Mouse (Mus musculus) embryonic facial prominence, embryonic 11.5 days (tissue): ENCODE data around the gene Tmem106c. TPM values are rescaled to one million over a fixed set of nuclear protein-coding genes. Genes with fewer than 3 reads are reported as not detected.

Experiments used
- ATAC-seq: fragments of 200-750 bp; cut with Nextera tagmentation; replicated peaks from 2 replicates; pipeline ENCODE4 v1.8.0; 2017; ENCODE audit warnings: low read depth; ENCODE audit not compliant: insufficient number of reproducible peaks, low FRiP score, low TSS enrichment
- DNase-seq: peaks from one replicate; pipeline ENCODE4 v3.0.0-alpha.2; 2015; ENCODE audit warnings: low spot score
- H3K27ac ChIP-seq: fragments of 300-500 bp; sonication (generic); replicated peaks from 2 replicates; pipeline ENCODE4 v1.5.1; 2014; ENCODE audit warnings: mild to moderate bottlenecking, low read depth, low read length, control low read depth
- H3K27me3 ChIP-seq: fragments of 300-500 bp; sonication (generic); 2 replicates; pipeline ENCODE4 v1.6.1; 2014; ENCODE audit warnings: mild to moderate bottlenecking, low read length, moderate library complexity, mixed read lengths; ENCODE audit not compliant: control insufficient read depth, insufficient read depth
- H3K36me3 ChIP-seq: fragments of 300-500 bp; sonication (generic); replicated peaks from 2 replicates; pipeline ENCODE4 v1.6.1; 2014; ENCODE audit warnings: low read depth, mild to moderate bottlenecking, low read length, moderate library complexity, mixed read lengths; ENCODE audit not compliant: control insufficient read depth, insufficient read depth
- H3K4me1 ChIP-seq: fragments of 300-500 bp; sonication (generic); 2 replicates; pipeline ENCODE4 v1.6.1; 2014; ENCODE audit warnings: low read length, mixed read lengths; ENCODE audit not compliant: control insufficient read depth, insufficient read depth
- H3K4me2 ChIP-seq: fragments of 300-500 bp; sonication (generic); 2 replicates; pipeline ENCODE4 v1.6.1; 2014; ENCODE audit warnings: low read depth, mild to moderate bottlenecking, control low read depth, low read length, moderate library complexity
- H3K4me3 ChIP-seq: fragments of 300-500 bp; sonication (generic); 2 replicates; pipeline ENCODE4 v1.5.1; 2014; ENCODE audit warnings: low read depth, low read length, control low read depth
- H3K9ac ChIP-seq: fragments of 300-500 bp; sonication (generic); replicated peaks from 2 replicates; pipeline ENCODE4 v1.6.1; 2014; ENCODE audit warnings: mild to moderate bottlenecking, control low read depth, low read length
- H3K9me3 ChIP-seq: fragments of 300-500 bp; sonication (generic); replicated peaks from 2 replicates; pipeline ENCODE4 v1.6.1; 2016; ENCODE audit warnings: mild to moderate bottlenecking, low read length, inconsistent platforms, mixed read lengths; ENCODE audit not compliant: control insufficient read depth
- WGBS: fragments of 180-500 bp; shearing (Covaris S2); extraction: QIAGEN DNeasy Blood & Tissue Kit; methylation state at CpG from one replicate; pipeline ENCODE4 v1.1.7; 2014; 5-methylcytosine and 5-hydroxymethylcytosine counted together
- polyA plus RNA-seq: library from polyadenylated mRNA; unstranded; fragments of >200 nt; fragmentation: Nextera tagmentation; extraction: Ambion mirVana; gene quantifications from 2 replicates; pipeline ENCODE4 v1.2.1, GENCODE M21; 2014

Tmem106c gene
- polyA plus RNA-seq, 1 experiment from 2014 or later, result 39.1 TPM

DNA sequence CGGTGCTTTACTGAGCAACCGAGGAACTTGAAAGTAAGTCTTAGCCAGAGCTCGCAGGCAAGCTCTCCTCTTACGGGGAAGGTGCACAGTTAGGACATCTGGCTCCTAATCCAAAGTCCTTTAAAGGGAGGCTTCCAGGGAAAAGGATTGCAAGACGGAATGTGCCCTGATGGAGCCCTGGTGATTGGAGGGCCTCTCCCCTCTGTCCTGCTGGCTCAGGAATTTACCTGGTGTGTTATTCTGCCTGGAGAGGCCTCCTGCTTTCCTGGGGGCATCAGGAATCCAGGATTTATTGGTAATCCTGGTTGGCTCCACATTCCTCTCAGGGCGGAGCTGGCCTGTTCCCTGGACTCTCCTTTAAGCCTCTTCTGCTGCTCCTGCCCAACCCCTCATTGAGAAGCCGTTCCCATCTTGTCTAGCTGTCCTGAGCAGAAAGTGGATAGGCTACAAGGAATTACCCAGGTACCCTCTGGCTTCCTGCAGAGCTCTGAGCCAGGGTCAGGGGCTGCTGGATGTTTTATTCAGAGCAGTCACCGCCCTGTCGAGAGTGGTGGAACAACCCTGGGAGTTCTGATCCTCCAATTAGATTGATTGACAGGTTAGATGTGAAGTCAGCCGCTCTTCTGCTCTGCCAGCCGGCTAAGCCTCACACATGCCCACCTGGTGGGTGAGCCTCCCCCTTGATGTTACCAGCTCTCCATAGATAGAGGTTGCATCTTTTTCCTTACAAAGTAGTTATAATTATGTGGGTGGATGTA lies 9.4 kb downstream of the Tmem106c start:
- H3K27ac ChIP-seq, result 0 out of 2 replicates have a peak overlapping the region, but pooled peaks have one; percentile 13
- no peak for ATAC-seq
- H3K9ac ChIP-seq, result peak overlapping the region; percentile 9; the same call in 1 of the 2 replicates
- H3K27me3 ChIP-seq, result no peaks in the 10 kb centered on the region
- H3K4me2 ChIP-seq, result no peak overlapping the region
- H3K9me3 ChIP-seq, result no peaks in the 10 kb centered on the region
- H3K4me3 ChIP-seq, result no peak overlapping the region
- H3K4me1 ChIP-seq, result no peaks in the 10 kb centered on the region
- peaks cover 21% of the 10 kb centered on the region for H3K36me3 ChIP-seq
- 23% methylated on average over 11 of the region's 11 CpGs for WGBS
- peak; percentile 4 for DNase-seq

DNA sequence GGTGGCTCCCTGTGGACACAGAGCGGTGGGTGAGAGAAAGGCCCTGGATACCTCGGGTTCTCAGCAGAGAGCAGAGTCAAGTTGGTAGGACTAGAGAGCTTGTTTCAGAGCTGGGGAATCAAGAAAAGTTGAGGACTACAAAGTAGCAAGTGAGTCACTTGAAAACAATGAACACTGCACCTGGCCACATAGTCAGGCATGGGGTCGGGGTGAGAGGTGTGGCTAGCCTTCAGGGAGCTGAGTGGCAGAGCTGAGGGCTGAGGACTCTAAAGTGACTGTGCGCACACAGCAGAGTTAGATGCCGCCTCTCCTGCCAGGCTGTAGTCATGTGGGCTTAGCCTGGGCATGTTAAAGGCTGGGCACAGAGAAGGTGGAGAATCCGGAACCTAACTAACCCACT lies 17.6 kb downstream of the Tmem106c start:
- no peak overlapping the region for H3K9ac ChIP-seq
- H3K36me3 ChIP-seq, result peaks cover 83% of the 10 kb centered on the region
- H3K4me3 ChIP-seq, result no peak overlapping the region
- no peak overlapping the region for H3K4me2 ChIP-seq
- no peaks in the 10 kb centered on the region for H3K4me1 ChIP-seq
- ATAC-seq, result no peak
- WGBS, result 94% methylated on average over 6 of the region's 6 CpGs
- no peaks in the 10 kb centered on the region for H3K9me3 ChIP-seq
- no peak overlapping the region for H3K27ac ChIP-seq
- no peak for DNase-seq
- H3K27me3 ChIP-seq, result no peaks in the 10 kb centered on the region

- WGBS, result 0% methylated on average over 1 of the region's 1 CpGs
- peak overlapping the region; percentile 96 for H3K27ac ChIP-seq
- 0 out of 2 replicates have a peak, but pooled peaks have one; percentile 11 for ATAC-seq
- H3K4me1 ChIP-seq, result peaks cover 32% of the 10 kb centered on the region
- H3K4me3 ChIP-seq, result no peak overlapping the region
- H3K9me3 ChIP-seq, result no peaks in the 10 kb centered on the region
- H3K9ac ChIP-seq, result no peak overlapping the region; the same call in 1 of the 2 replicates
- H3K27me3 ChIP-seq, result no peaks in the 10 kb centered on the region
- H3K36me3 ChIP-seq, result peaks cover 40% of the 10 kb centered on the region
- H3K4me2 ChIP-seq, result no peak overlapping the region
- DNase-seq, result peak; percentile 61
Observed at GRCm38 (mm10) chr15:97989544-97989943, 25.5 kb downstream of the Tmem106c start.

- 0% methylated on average over 6 of the region's 6 CpGs for WGBS
- ATAC-seq (peak; percentile 83), DNase-seq (peak; percentile 95)
- peaks cover 32% of the 10 kb centered on the region for H3K4me1 ChIP-seq
- no peaks in the 10 kb centered on the region for H3K9me3 ChIP-seq
- no peaks in the 10 kb centered on the region for H3K27me3 ChIP-seq
- peaks cover 35% of the 10 kb centered on the region for H3K36me3 ChIP-seq
- no peak overlapping the region; the same call in none of the 2 replicates for H3K9ac ChIP-seq
- H3K4me2 ChIP-seq, result peak overlapping the region; percentile 29
- peak overlapping the region; percentile 96 for H3K27ac ChIP-seq
- H3K4me3 ChIP-seq, result no peak overlapping the region
Observed at GRCm38 (mm10) chr15:97990124-97990523, 26.1 kb downstream of the Tmem106c start.

DNA sequence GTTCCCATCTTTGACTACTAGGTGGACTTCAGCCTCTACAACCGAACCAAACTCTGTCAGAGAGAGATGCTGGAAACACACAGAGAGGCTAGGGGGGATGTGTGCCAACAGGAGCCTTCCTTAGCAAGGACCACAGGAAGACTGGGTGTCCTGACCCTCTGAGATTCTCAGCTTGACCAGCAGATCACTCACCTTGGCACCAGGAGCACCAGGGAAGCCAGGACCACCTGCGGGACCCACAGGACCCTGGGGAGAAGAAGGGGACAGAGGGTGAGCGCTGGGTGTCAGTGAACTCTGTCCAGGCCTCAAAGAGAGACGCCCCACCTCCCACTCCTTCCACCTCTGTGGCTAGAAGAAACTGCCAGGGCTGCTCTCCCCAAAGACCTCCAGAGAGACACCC lies 26.7 kb downstream of the Tmem106c start:
- Histone ChIP-seq H3K27me3 (no peaks in the 10 kb centered on the region), H3K9ac (peak overlapping the region; percentile 54), H3K9me3 (no peaks in the 10 kb centered on the region), H3K36me3 (peaks cover 32% of the 10 kb centered on the region), H3K27ac (peak overlapping the region; percentile 96), H3K4me3 (no peak overlapping the region), H3K4me2 (no peak overlapping the region; the same call in 1 of the 2 replicates), H3K4me1 (peaks cover 32% of the 10 kb centered on the region)
- no peak for DNase-seq
- WGBS, result 7% methylated on average over 3 of the region's 4 CpGs
- ATAC-seq, result no peak

GRCm38 (mm10) chr15:97991285-97991895 lies 27.4 kb downstream of the Tmem106c start:
- peak overlapping the region; percentile 96 for H3K27ac ChIP-seq
- no peaks in the 10 kb centered on the region for H3K27me3 ChIP-seq
- H3K4me3 ChIP-seq, result no peak overlapping the region
- DNase-seq (peak; percentile 35), ATAC-seq (no peak)
- H3K4me1 ChIP-seq, result peaks cover 32% of the 10 kb centered on the region
- H3K36me3 ChIP-seq, result peaks cover 32% of the 10 kb centered on the region
- H3K9me3 ChIP-seq, result no peaks in the 10 kb centered on the region
- H3K9ac ChIP-seq, result peak overlapping the region; percentile 54
- 0 out of 2 replicates have a peak overlapping the region, but pooled peaks have one; percentile 7 for H3K4me2 ChIP-seq
- 9% methylated on average over 12 of the region's 12 CpGs for WGBS

DNA sequence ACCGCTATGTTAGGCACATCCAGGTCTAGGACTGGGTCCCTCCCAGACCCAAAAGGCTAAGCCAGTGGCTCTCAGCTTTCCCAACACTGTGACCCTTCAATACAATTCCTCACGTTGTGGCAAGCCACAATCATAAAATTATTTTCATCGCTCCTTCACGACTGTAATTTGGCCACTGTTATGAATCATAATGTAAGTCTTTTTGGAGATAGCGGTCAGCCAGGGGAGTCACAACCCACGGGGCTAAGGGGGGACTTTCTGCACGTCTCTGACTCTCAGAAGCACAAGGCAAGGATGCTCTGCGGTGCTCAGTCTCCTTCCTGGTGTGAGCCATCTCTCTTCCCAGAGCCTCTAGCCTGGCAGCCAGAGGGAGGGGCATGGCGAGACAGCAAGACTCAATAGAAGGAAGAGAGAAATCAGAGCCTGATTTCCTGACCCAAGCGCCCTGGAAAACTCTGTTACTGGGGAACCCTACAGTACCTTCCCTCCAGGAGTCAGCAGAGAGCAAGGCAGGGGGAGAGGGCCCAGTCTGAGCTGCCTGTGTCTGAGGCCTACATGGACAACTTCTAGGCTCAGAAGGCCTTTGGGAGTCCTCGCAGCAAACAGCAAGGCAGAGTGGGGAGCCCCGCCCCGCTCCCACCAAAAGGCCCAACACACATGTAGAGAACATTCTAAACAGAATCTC lies 28.2 kb downstream of the Tmem106c start:
- Histone ChIP-seq H3K27me3 (no peaks in the 10 kb centered on the region), H3K9me3 (no peaks in the 10 kb centered on the region), H3K4me2 (no peak overlapping the region; the same call in 1 of the 2 replicates), H3K9ac (peak overlapping the region; percentile 54), H3K36me3 (peaks cover 28% of the 10 kb centered on the region), H3K4me1 (peaks cover 32% of the 10 kb centered on the region), H3K27ac (peak overlapping the region; percentile 96), H3K4me3 (no peak overlapping the region)
- DNase-seq (peak; percentile 62), ATAC-seq (no peak)
- WGBS, result 31% methylated on average over 13 of the region's 13 CpGs
